Mouse (Mus musculus): Measurements from ENCODE around the gene Ddx11. TPM values are rescaled to one million over a fixed set of nuclear protein-coding genes. Genes with fewer than 3 reads are reported as not detected.

The Ddx11 gene
- polyA plus RNA-seq, 1 experiment from 2014 or later = 15.6 TPM

GRCm38 (mm10) chr17:66100566-66101379, 22.5 kb upstream of the Ddx11 start:
- peak overlapping the region; percentile 59 for H3K4me2 ChIP-seq
- no peaks in the 10 kb centered on the region for H3K27me3 ChIP-seq
- peak overlapping the region; percentile 95 for H3K9ac ChIP-seq
- H3K4me1 ChIP-seq = peaks cover 14% of the 10 kb centered on the region
- no peaks in the 10 kb centered on the region for H3K36me3 ChIP-seq
- H3K4me3 ChIP-seq = peak overlapping the region; percentile 97
- peak overlapping the region; percentile 93 for H3K27ac ChIP-seq
- WGBS = under 1% methylated on average over 41 of the region's 41 CpGs
- ATAC-seq (ENCODE audit: insufficient number of reproducible peaks, low FRiP score, low TSS enrichment, low read depth) = 0 out of 2 replicates have a peak, but pooled peaks have one; percentile 12
- no peaks in the 10 kb centered on the region for H3K9me3 ChIP-seq

GRCm38 (mm10) chr17:66101380-66102330, 21.7 kb upstream of the Ddx11 start, which contains the start of gene Ndufv2:
TSS of gene Ndufv2 (minus strand) at chr17:66101559.
- ATAC-seq (ENCODE audit: insufficient number of reproducible peaks, low FRiP score, low TSS enrichment, low read depth) = peak; percentile 100
- no peaks in the 10 kb centered on the region for H3K27me3 ChIP-seq
- peak within 1 kb of the TSS; percentile 95 for H3K27ac ChIP-seq
- WGBS = under 1% methylated on average over 62 of the region's 67 CpGs
- no peaks in the 10 kb centered on the region for H3K9me3 ChIP-seq
- H3K4me2 ChIP-seq = peak within 1 kb of the TSS; percentile 60
- peaks cover 15% of the 10 kb centered on the region for H3K4me1 ChIP-seq
- H3K36me3 ChIP-seq = no peaks in the 10 kb centered on the region
- peak within 1 kb of the TSS; percentile 97 for H3K4me3 ChIP-seq
- H3K9ac ChIP-seq = peak within 1 kb of the TSS; percentile 95

GRCm38 (mm10) chr17:66104076-66104475, 19.2 kb upstream of the Ddx11 start:
- H3K27me3 ChIP-seq = no peaks in the 10 kb centered on the region
- H3K4me2 ChIP-seq = no peak overlapping the region
- no peak overlapping the region for H3K27ac ChIP-seq
- no peak overlapping the region for H3K9ac ChIP-seq
- peaks cover 16% of the 10 kb centered on the region for H3K4me1 ChIP-seq
- ATAC-seq (ENCODE audit: insufficient number of reproducible peaks, low FRiP score, low TSS enrichment, low read depth) = no peak
- no peaks in the 10 kb centered on the region for H3K9me3 ChIP-seq
- no peaks in the 10 kb centered on the region for H3K36me3 ChIP-seq
- H3K4me3 ChIP-seq = no peak overlapping the region
- 84% methylated on average over 7 of the region's 7 CpGs for WGBS

- no peak overlapping the region for H3K27ac ChIP-seq
- H3K27me3 ChIP-seq = no peaks in the 10 kb centered on the region
- H3K4me3 ChIP-seq = no peak overlapping the region
- 51% methylated on average over 10 of the region's 10 CpGs for WGBS
- peaks cover 9% of the 10 kb centered on the region for H3K4me1 ChIP-seq
- H3K9ac ChIP-seq = no peak overlapping the region
- no peaks in the 10 kb centered on the region for H3K36me3 ChIP-seq
- H3K9me3 ChIP-seq = no peaks in the 10 kb centered on the region
- no peak for ATAC-seq (ENCODE audit: insufficient number of reproducible peaks, low FRiP score, low TSS enrichment, low read depth)
- no peak overlapping the region for H3K4me2 ChIP-seq
These were observed 16.6 kb upstream of the Ddx11 start for GRCm38 (mm10) chr17:66106601-66107267.

GRCm38 (mm10) chr17:66107466-66107865, 15.9 kb upstream of the Ddx11 start:
- H3K27me3 ChIP-seq = no peaks in the 10 kb centered on the region
- H3K27ac ChIP-seq = no peak overlapping the region
- no peak for ATAC-seq (ENCODE audit: insufficient number of reproducible peaks, low FRiP score, low TSS enrichment, low read depth)
- no peak overlapping the region for H3K9ac ChIP-seq
- H3K9me3 ChIP-seq = no peaks in the 10 kb centered on the region
- WGBS = 63% methylated on average over 8 of the region's 8 CpGs
- peaks cover 14% of the 10 kb centered on the region for H3K4me1 ChIP-seq
- no peaks in the 10 kb centered on the region for H3K36me3 ChIP-seq
- no peak overlapping the region for H3K4me3 ChIP-seq
- no peak overlapping the region for H3K4me2 ChIP-seq

GRCm38 (mm10) chr17:66108198-66108597, 15.1 kb upstream of the Ddx11 start:
- Histone ChIP-seq H3K4me2 (no peak overlapping the region), H3K27ac (no peak overlapping the region), H3K9me3 (no peaks in the 10 kb centered on the region), H3K27me3 (no peaks in the 10 kb centered on the region), H3K36me3 (no peaks in the 10 kb centered on the region), H3K4me1 (peaks cover 17% of the 10 kb centered on the region), H3K4me3 (no peak overlapping the region), H3K9ac (no peak overlapping the region)
- no peak for ATAC-seq (ENCODE audit: insufficient number of reproducible peaks, low FRiP score, low TSS enrichment, low read depth)
- WGBS = 72% methylated on average over 4 of the region's 4 CpGs

GRCm38 (mm10) chr17:66110746-66111145, 12.6 kb upstream of the Ddx11 start:
- Histone ChIP-seq H3K36me3 (peaks cover 24% of the 10 kb centered on the region), H3K27me3 (no peaks in the 10 kb centered on the region), H3K9me3 (no peaks in the 10 kb centered on the region), H3K4me2 (peak overlapping the region; percentile 56), H3K4me1 (peaks cover 17% of the 10 kb centered on the region), H3K4me3 (peak overlapping the region; percentile 94), H3K9ac (peak overlapping the region; percentile 14; the same call in 1 of the 2 replicates), H3K27ac (no peak overlapping the region)
- WGBS = 40% methylated on average over 6 of the region's 6 CpGs
- no peak for ATAC-seq (ENCODE audit: insufficient number of reproducible peaks, low FRiP score, low TSS enrichment, low read depth)

GRCm38 (mm10) chr17:66111402-66111959, 11.8 kb upstream of the Ddx11 start, which contains the start of gene Washc1:
TSS of gene Washc1 (plus strand) at chr17:66111545.
- peaks cover 17% of the 10 kb centered on the region for H3K4me1 ChIP-seq
- H3K4me3 ChIP-seq = peak within 1 kb of the TSS; percentile 94
- under 1% methylated on average over 41 of the region's 41 CpGs for WGBS
- H3K9ac ChIP-seq = peak within 1 kb of the TSS; percentile 76
- H3K27ac ChIP-seq = peak within 1 kb of the TSS; percentile 84
- no peaks in the 10 kb centered on the region for H3K9me3 ChIP-seq
- no peaks in the 10 kb centered on the region for H3K27me3 ChIP-seq
- peak; percentile 94 for ATAC-seq (ENCODE audit: insufficient number of reproducible peaks, low FRiP score, low TSS enrichment, low read depth)
- H3K4me2 ChIP-seq = peak within 1 kb of the TSS; percentile 56
- peaks cover 31% of the 10 kb centered on the region for H3K36me3 ChIP-seq

GRCm38 (mm10) chr17:66112166-66112565, 11.2 kb upstream of the Ddx11 start:
- Histone ChIP-seq H3K4me1 (peaks cover 15% of the 10 kb centered on the region), H3K27ac (no peak overlapping the region), H3K9ac (peak overlapping the region; percentile 76), H3K4me3 (peak overlapping the region; percentile 94), H3K9me3 (no peaks in the 10 kb centered on the region), H3K27me3 (no peaks in the 10 kb centered on the region), H3K36me3 (peaks cover 38% of the 10 kb centered on the region), H3K4me2 (peak overlapping the region; percentile 56)
- ATAC-seq (ENCODE audit: insufficient number of reproducible peaks, low FRiP score, low TSS enrichment, low read depth) = no peak
- WGBS = 35% methylated on average over 4 of the region's 4 CpGs

GRCm38 (mm10) chr17:66118991-66119390, 4.3 kb upstream of the Ddx11 start:
- Histone ChIP-seq H3K9ac (no peak overlapping the region), H3K4me2 (no peak overlapping the region), H3K27ac (no peak overlapping the region), H3K9me3 (no peaks in the 10 kb centered on the region), H3K36me3 (peaks cover 60% of the 10 kb centered on the region), H3K4me1 (0 out of 2 replicates have a peak, but pooled peaks cover under 1% of the 10 kb centered on the region), H3K4me3 (no peak overlapping the region), H3K27me3 (no peaks in the 10 kb centered on the region)
- WGBS = 89% methylated on average over 8 of the region's 8 CpGs
- ATAC-seq (ENCODE audit: insufficient number of reproducible peaks, low FRiP score, low TSS enrichment, low read depth) = no peak

- no peak for ATAC-seq (ENCODE audit: insufficient number of reproducible peaks, low FRiP score, low TSS enrichment, low read depth)
- no peak overlapping the region for H3K9ac ChIP-seq
These were observed 2.6 kb upstream of the Ddx11 start for GRCm38 (mm10) chr17:66120701-66121100.

More at GRCm38 (mm10) chr17:66120701-66121100, 2.6 kb upstream of the Ddx11 start:
- Histone ChIP-seq H3K9me3 (no peaks in the 10 kb centered on the region), H3K27me3 (no peaks in the 10 kb centered on the region), H3K4me1 (peaks cover 8% of the 10 kb centered on the region; the same call in 1 of the 2 replicates), H3K4me3 (no peak overlapping the region), H3K36me3 (peaks cover 43% of the 10 kb centered on the region), H3K27ac (no peak overlapping the region), H3K4me2 (no peak overlapping the region)
- WGBS = 84% methylated on average over 1 of the region's 1 CpGs
